10 mouse cellular contexts compared by ENCODE assay signal in genomic region chr8:3536053-3536841, GRCm38 (mm10). TPM values are rescaled to one million over a fixed set of nuclear protein-coding genes. Genes with fewer than 3 reads are reported as not detected.
DNase-seq lines count a peak whose midpoint lies in the region; ATAC-seq lines count a peak whose summit lies in the region.
"Had no signal": no experiment of that assay in that cellular context is flagged by ENCODE, and none has a peak within 500 bp of the region (broad histone marks: within the 10 kb centered on the region; RNA-seq: fewer than 3 reads in every experiment).

No protein-coding gene starts in this region.

- no peaks in the 10 kb centered on the region for H3K9me3 ChIP-seq in kidney, embryonic 14.5 days (ENCODE audit: control insufficient read depth, low read length)
- H3K9me3 ChIP-seq: hindbrain, embryonic 12.5 days had no signal

- H3K36me3 ChIP-seq in kidney, embryonic 14.5 days (ENCODE audit: control insufficient read depth, insufficient read depth, low read length) = peaks cover 48% of the 10 kb centered on the region

- H3K9ac ChIP-seq in kidney, embryonic 14.5 days (ENCODE audit: low read depth, low read length) = no peak overlapping the region
- H3K9ac ChIP-seq: hindbrain, embryonic 12.5 days had no signal

- no peaks in the 10 kb centered on the region for H3K27me3 ChIP-seq in kidney, embryonic 14.5 days (ENCODE audit: control insufficient read depth, insufficient read depth, low read length)
- H3K27me3 ChIP-seq: hindbrain, embryonic 12.5 days had no signal

- H3K27ac ChIP-seq in kidney, embryonic 14.5 days (ENCODE audit: low read depth, low read length) = no peak overlapping the region
- H3K27ac ChIP-seq: hindbrain, embryonic 12.5 days had no signal

- DNase-seq in kidney, adult 9 months = no peak
- DNase-seq in ES-CJ7 (ENCODE audit: low read depth, low spot score) = peak; percentile 95
- peak; percentile 55 for DNase-seq in induced T-regulatory cell, adult 2 months (ENCODE audit: low read depth)
- no peak for DNase-seq in Muller cell, postnatal 12 days (ENCODE audit: inconsistent ontology term)
- DNase-seq in cerebellum, postnatal 4 days (ENCODE audit: low spot score in 2 of 2) = no peak
- no peak for DNase-seq in neural tube, embryonic 10.5 days (ENCODE audit: extremely low spot score, low spot score)
- DNase-seq: right cerebral cortex, postnatal 14 days had no signal

- 64% methylated on average over 15 of the region's 15 CpGs for WGBS in kidney, embryonic 14.5 days

- H3K4me3 ChIP-seq in kidney, embryonic 14.5 days (ENCODE audit: low read length) = no peak overlapping the region
- H3K4me3 ChIP-seq: hindbrain, embryonic 12.5 days had no signal

- ATAC-seq in kidney, embryonic 14.5 days (ENCODE audit: low FRiP score, low TSS enrichment) = 0 out of 2 replicates have a peak, but pooled peaks have one; percentile 24
- ATAC-seq in megakaryocyte-erythroid progenitor cell, adult 5-6 weeks (replicated peaks; ENCODE audit: low FRiP score, low TSS enrichment, poor library complexity, severe bottlenecking) = peak; percentile 88

- H3K4me2 ChIP-seq in kidney, embryonic 14.5 days (replicated peaks; ENCODE audit: low read depth, low read length) = no peak overlapping the region
- H3K4me2 ChIP-seq: hindbrain, embryonic 12.5 days had no signal

- H3K4me1 ChIP-seq in kidney, embryonic 14.5 days (ENCODE audit: control insufficient read depth, insufficient read depth, low read length) = no peaks in the 10 kb centered on the region
- H3K4me1 ChIP-seq: hindbrain, embryonic 12.5 days had no signal

RNA-seq across cellular contexts. Expression of gene Pnpla6, which starts 21.1 kb away (rescaled TPM):
- polyA plus RNA-seq in kidney, embryonic 14.5 days (2014; fragmentation: Nextera tagmentation; extraction: Ambion mirVana) = 21.0 and 25.6 TPM in 2 replicates
- total RNA-seq in megakaryocyte-erythroid progenitor cell, adult 5-6 weeks (2014; fragmentation: Nextera tagmentation) = 80.9 and 107 TPM in 2 replicates
- 28.9 and 35.4 TPM in 2 replicates for total RNA-seq in megakaryocyte-erythroid progenitor cell, adult 5-6 weeks (2017)

RNA-seq across cellular contexts. Expression of gene C330021F23Rik, which starts 31.5 kb away (rescaled TPM):
- 6.9 and 11.2 TPM in 2 replicates for polyA plus RNA-seq in kidney, embryonic 14.5 days (2014; fragmentation: Nextera tagmentation; extraction: Ambion mirVana)
- total RNA-seq in megakaryocyte-erythroid progenitor cell, adult 5-6 weeks (2014; fragmentation: Nextera tagmentation) = not detected in 2 replicates
- 0.61 and 1.0 TPM in 2 replicates for total RNA-seq in megakaryocyte-erythroid progenitor cell, adult 5-6 weeks (2017)

RNA-seq across cellular contexts. Expression of gene Mcoln1, which starts 36.0 kb away (rescaled TPM):
- polyA plus RNA-seq in kidney, embryonic 14.5 days (2014; fragmentation: Nextera tagmentation; extraction: Ambion mirVana) = 29.3 and 39.9 TPM in 2 replicates
- total RNA-seq in megakaryocyte-erythroid progenitor cell, adult 5-6 weeks (2014; fragmentation: Nextera tagmentation) = 47.2 and 49.7 TPM in 2 replicates
- total RNA-seq in megakaryocyte-erythroid progenitor cell, adult 5-6 weeks (2017) = 21.0 and 23.1 TPM in 2 replicates

RNA-seq across cellular contexts. Expression of gene Zfp358, which starts 43.3 kb away (rescaled TPM):
- 27.9 and 47.9 TPM in 2 replicates for polyA plus RNA-seq in kidney, embryonic 14.5 days (2014; fragmentation: Nextera tagmentation; extraction: Ambion mirVana)
- 8.8 and 9.3 TPM in 2 replicates for total RNA-seq in megakaryocyte-erythroid progenitor cell, adult 5-6 weeks (2014; fragmentation: Nextera tagmentation)
- total RNA-seq in megakaryocyte-erythroid progenitor cell, adult 5-6 weeks (2017) = 2.7 and 5.9 TPM in 2 replicates

RNA-seq across cellular contexts. Expression of gene Camsap3, which starts 50.8 kb away (rescaled TPM):
- polyA plus RNA-seq in kidney, embryonic 14.5 days (2014; fragmentation: Nextera tagmentation; extraction: Ambion mirVana) = 14.1 and 18.1 TPM in 2 replicates
- 1.6 and 3.8 TPM in 2 replicates for total RNA-seq in megakaryocyte-erythroid progenitor cell, adult 5-6 weeks (2014; fragmentation: Nextera tagmentation)
- total RNA-seq in megakaryocyte-erythroid progenitor cell, adult 5-6 weeks (2017) = 0.42 and 0.52 TPM in 2 replicates

Comparison
In these comparisons a context has a peak if more than half of its experiments do, and no peak if none do; other contexts are left out.
1. DNase-seq: peak in ES-CJ7 (single experiment) and induced T-regulatory cell, adult 2 months (single experiment); none in kidney, adult 9 months (single experiment), Muller cell, postnatal 12 days (single experiment), cerebellum, postnatal 4 days (0 of 2) and neural tube, embryonic 10.5 days (single experiment).